Mouse (Mus musculus): ENCODE results near the gene Trim44. TPM values are rescaled to one million over a fixed set of nuclear protein-coding genes. Genes with fewer than 3 reads are reported as not detected.

The Trim44 gene
- total RNA-seq, 2 experiments from 2014 or later = 38.6 to 40.6 TPM

Other genes starting within 250 kb of the Trim44 start
- gene Ldlrad3, start 221.4 kb downstream of the Trim44 start, total RNA-seq (2021) = 10 to 100 TPM in 1 of 2 experiments, 1 to 10 TPM in 1; 9.2 to 10.3 TPM
- 1 to 10 TPM; 2.3 to 2.4 TPM for gene Fjx1, start 44.7 kb upstream of the Trim44 start, total RNA-seq (2021)
- gene Pamr1, start 142.2 kb upstream of the Trim44 start, total RNA-seq (2021) = 1 to 10 TPM; 8.9 to 9.7 TPM

All from heart, postnatal 10 days (tissue).